In genomic region chr15:59241752-59242151, GRCm38 (mm10) we compare ENCODE assay signal across 27 mouse cellular contexts.
"Had no signal": no experiment of that assay in that cellular context is flagged by ENCODE, and none has a peak within 500 bp of the region (broad histone marks: within the 10 kb centered on the region; RNA-seq: fewer than 3 reads in every experiment).

No protein-coding gene starts in this region.

- H3K27ac ChIP-seq: embryonic facial prominence, embryonic 10.5 days; embryonic facial prominence, embryonic 12.5 days; embryonic facial prominence, embryonic 13.5 days; embryonic facial prominence, embryonic 15.5 days; forebrain, embryonic 10.5 days; forebrain, embryonic 12.5 days; forebrain, embryonic 13.5 days; forebrain, embryonic 15.5 days; gastrocnemius, adult 2 months; heart, adult 2 months had no signal

- H3K4me3 ChIP-seq: embryonic facial prominence, embryonic 10.5 days; embryonic facial prominence, embryonic 12.5 days; embryonic facial prominence, embryonic 13.5 days; embryonic facial prominence, embryonic 15.5 days; erythroblast, embryonic 14.5 days; forebrain, embryonic 10.5 days; forebrain, embryonic 12.5 days; forebrain, embryonic 13.5 days; forebrain, embryonic 15.5 days; gastrocnemius, adult 2 months; heart, adult 2 months had no signal

- H3K36me3 ChIP-seq: embryonic facial prominence, embryonic 10.5 days; embryonic facial prominence, embryonic 12.5 days; embryonic facial prominence, embryonic 13.5 days; embryonic facial prominence, embryonic 15.5 days; forebrain, embryonic 10.5 days; forebrain, embryonic 12.5 days; forebrain, embryonic 15.5 days had no signal

- ATAC-seq: forebrain, embryonic 13.5 days; forebrain, embryonic 14.5 days; forebrain, embryonic 15.5 days; forebrain, embryonic 16.5 days; forebrain, postnatal 0 days had no signal

- H3K27me3 ChIP-seq: embryonic facial prominence, embryonic 12.5 days; embryonic facial prominence, embryonic 13.5 days; embryonic facial prominence, embryonic 15.5 days; forebrain, embryonic 12.5 days; forebrain, embryonic 13.5 days; forebrain, embryonic 15.5 days had no signal

- DNase-seq: cerebellum, adult 2 months; cerebellum, adult 8-10 months; cerebellum, adult 9-10 months; cerebellum, adult 9-11 months; cerebellum, postnatal 10 days; cerebellum, postnatal 14 days; cerebellum, postnatal 25 days; cerebellum, postnatal 36 days; embryo, embryonic 11 days; forebrain, postnatal 0 days; gastrocnemius, adult 2 months; gastrocnemius, postnatal 10 days; gastrocnemius, postnatal 14 days; gastrocnemius, postnatal 25 days; gastrocnemius, postnatal 36 days; heart, adult 2 months had no signal

- H3K4me2 ChIP-seq: embryonic facial prominence, embryonic 12.5 days; embryonic facial prominence, embryonic 13.5 days; embryonic facial prominence, embryonic 15.5 days; forebrain, embryonic 12.5 days; forebrain, embryonic 13.5 days; forebrain, embryonic 15.5 days had no signal

- H3K9ac ChIP-seq: embryonic facial prominence, embryonic 12.5 days; embryonic facial prominence, embryonic 13.5 days; embryonic facial prominence, embryonic 15.5 days; forebrain, embryonic 12.5 days; forebrain, embryonic 13.5 days; forebrain, embryonic 15.5 days; forebrain, postnatal 0 days had no signal

- H3K9me3 ChIP-seq: embryonic facial prominence, embryonic 10.5 days; embryonic facial prominence, embryonic 12.5 days; embryonic facial prominence, embryonic 13.5 days; embryonic facial prominence, embryonic 15.5 days; forebrain, embryonic 10.5 days; forebrain, embryonic 12.5 days; forebrain, embryonic 13.5 days; forebrain, embryonic 15.5 days had no signal

- H3K4me1 ChIP-seq: embryonic facial prominence, embryonic 10.5 days; embryonic facial prominence, embryonic 12.5 days; embryonic facial prominence, embryonic 13.5 days; embryonic facial prominence, embryonic 15.5 days; forebrain, embryonic 10.5 days; forebrain, embryonic 12.5 days; forebrain, embryonic 13.5 days; forebrain, embryonic 15.5 days had no signal
